Mouse (Mus musculus): ENCODE results near the gene 1700011L22Rik.

1700011L22Rik gene

GRCm38 (mm10) chr8:79248470-79248869 lies at the start of gene 1700011L22Rik:
Gene 1700011L22Rik, minus strand, starts transcription at chr8:79248570.
- no peak for DNase-seq (ENCODE audit: low read depth)

GRCm38 (mm10) chr8:79297763-79298162 lies 49.4 kb upstream of the 1700011L22Rik start:
- no peak for DNase-seq (ENCODE audit: low read depth)

GRCm38 (mm10) chr8:79295276-79296105 lies 47.1 kb upstream of the 1700011L22Rik start:
- no peak for DNase-seq (ENCODE audit: low read depth)

GRCm38 (mm10) chr8:79294610-79295275 lies 46.4 kb upstream of the 1700011L22Rik start, which contains the start of gene Mmaa:
Gene Mmaa, minus strand, starts transcription at chr8:79294937.
- DNase-seq (ENCODE audit: low read depth), result peak; percentile 91

- DNase-seq (ENCODE audit: low read depth), result no peak
Measured at GRCm38 (mm10) chr8:79293841-79294240, 45.5 kb upstream of the 1700011L22Rik start.

- DNase-seq (ENCODE audit: low read depth), result no peak
Measured at GRCm38 (mm10) chr8:79292712-79293264, 44.4 kb upstream of the 1700011L22Rik start.

- no peak for DNase-seq (ENCODE audit: low read depth)
Measured at GRCm38 (mm10) chr8:79289592-79289991, 41.2 kb upstream of the 1700011L22Rik start.

GRCm38 (mm10) chr8:79288681-79289080 lies 40.3 kb upstream of the 1700011L22Rik start:
- no peak for DNase-seq (ENCODE audit: low read depth)

GRCm38 (mm10) chr8:79288250-79288649 lies 39.9 kb upstream of the 1700011L22Rik start:
- no peak for DNase-seq (ENCODE audit: low read depth)

- DNase-seq (ENCODE audit: low read depth), result no peak
Measured at GRCm38 (mm10) chr8:79286424-79286823, 38.1 kb upstream of the 1700011L22Rik start.

GRCm38 (mm10) chr8:79284626-79285025 lies 36.3 kb upstream of the 1700011L22Rik start:
- no peak for DNase-seq (ENCODE audit: low read depth)

GRCm38 (mm10) chr8:79281376-79281890 lies 33.1 kb upstream of the 1700011L22Rik start:
- DNase-seq (ENCODE audit: low read depth), result no peak

GRCm38 (mm10) chr8:79277264-79277870 lies 29.0 kb upstream of the 1700011L22Rik start:
- no peak for DNase-seq (ENCODE audit: low read depth)

- no peak for DNase-seq (ENCODE audit: low read depth)
Measured at GRCm38 (mm10) chr8:79274940-79275339, 26.6 kb upstream of the 1700011L22Rik start.

- no peak for DNase-seq (ENCODE audit: low read depth)
Measured at GRCm38 (mm10) chr8:79273776-79274175, 25.4 kb upstream of the 1700011L22Rik start.

- DNase-seq (ENCODE audit: low read depth), result no peak
Measured at GRCm38 (mm10) chr8:79272676-79273075, 24.3 kb upstream of the 1700011L22Rik start.

GRCm38 (mm10) chr8:79268921-79269320 lies 20.6 kb upstream of the 1700011L22Rik start:
- DNase-seq (ENCODE audit: low read depth), result no peak

GRCm38 (mm10) chr8:79261920-79262319 lies 13.6 kb upstream of the 1700011L22Rik start:
- no peak for DNase-seq (ENCODE audit: low read depth)

GRCm38 (mm10) chr8:79256076-79256705 lies 7.8 kb upstream of the 1700011L22Rik start:
- peak; percentile 17 for DNase-seq (ENCODE audit: low read depth)

- no peak for DNase-seq (ENCODE audit: low read depth)
Measured at GRCm38 (mm10) chr8:79253742-79254141, 5.4 kb upstream of the 1700011L22Rik start.

- DNase-seq (ENCODE audit: low read depth), result no peak
Measured at GRCm38 (mm10) chr8:79243422-79243821, 4.9 kb downstream of the 1700011L22Rik start.

- DNase-seq (ENCODE audit: low read depth), result no peak
Measured at GRCm38 (mm10) chr8:79239996-79240395, 8.4 kb downstream of the 1700011L22Rik start.
